Mouse (Mus musculus): ENCODE measurements around the gene Mapk1ip1l.

DNA sequence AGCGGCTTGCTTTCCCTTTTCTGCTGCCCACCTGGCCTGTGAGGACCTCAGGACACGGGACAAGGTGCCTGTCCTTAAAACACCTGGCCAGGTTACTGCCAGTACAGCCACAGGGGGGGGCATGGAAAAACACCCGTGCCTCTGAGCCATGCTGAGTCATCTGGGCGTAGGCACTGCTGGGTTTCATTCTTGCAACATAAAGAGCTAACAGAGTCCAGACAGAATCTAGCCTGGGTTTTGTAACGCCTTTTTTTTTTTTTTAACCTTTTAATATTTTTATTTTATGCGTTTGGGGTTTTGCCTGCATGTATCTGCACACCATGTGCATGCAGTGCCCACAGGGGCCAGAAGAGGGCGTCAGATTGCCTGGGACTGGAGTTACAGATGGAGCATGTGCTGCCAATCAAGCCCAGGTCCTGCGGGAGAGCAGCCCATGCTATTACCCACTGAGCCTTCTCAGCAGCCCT lies 56.1 kb downstream of the Mapk1ip1l start:
- TF ChIP-seq CTCF (conservative IDR thresholded peaks at IDR 0.05; ENCODE audit: low read length), result peak; percentile 87
- no peak for TF ChIP-seq POU5F1 (IDR thresholded peaks at IDR 0.05; ENCODE audit: borderline replicate concordance, low read length)

Measured in E14TG2a.4 (cell line).